Mouse (Mus musculus) frontal cortex, postnatal 10 days (tissue): ENCODE measurements around the gene Rflnb.

Source experiments
- DNase-seq, 2 experiments: peaks; one replicate each; pipeline ENCODE4 v3.0.0; 2022; ENCODE audit warnings: low spot score in 2 of 2, mixed read lengths in 1 of 2

Rflnb gene

GRCm38 (mm10) chr11:75990965-75991835, 36.4 kb downstream of the Rflnb start:
- no peak for DNase-seq

DNA sequence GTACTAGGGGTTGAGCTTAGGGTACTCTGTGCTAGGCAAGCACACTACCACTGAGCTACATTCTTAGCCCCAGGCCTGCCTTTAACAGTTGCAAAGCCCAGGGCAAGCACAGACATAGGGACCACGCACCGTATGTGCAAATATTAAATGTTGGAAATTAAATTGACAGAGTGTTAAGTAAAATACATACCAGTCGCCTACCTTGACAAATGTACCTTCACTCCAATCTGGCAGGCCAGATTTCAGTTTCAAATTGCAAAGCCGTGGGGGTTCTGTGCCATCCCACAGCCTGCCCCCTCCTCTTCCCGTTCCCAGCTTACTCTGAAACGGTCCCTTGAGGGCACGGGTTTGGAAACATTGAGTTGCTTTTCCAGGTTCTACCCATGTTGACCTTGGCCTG, 41.6 kb downstream of the Rflnb start:
- DNase-seq = no peak

- DNase-seq = no peak
Observed at GRCm38 (mm10) chr11:75984581-75984980, 43.0 kb downstream of the Rflnb start.

- DNase-seq = no peak
Observed at GRCm38 (mm10) chr11:75983194-75983593, 44.4 kb downstream of the Rflnb start.

DNA sequence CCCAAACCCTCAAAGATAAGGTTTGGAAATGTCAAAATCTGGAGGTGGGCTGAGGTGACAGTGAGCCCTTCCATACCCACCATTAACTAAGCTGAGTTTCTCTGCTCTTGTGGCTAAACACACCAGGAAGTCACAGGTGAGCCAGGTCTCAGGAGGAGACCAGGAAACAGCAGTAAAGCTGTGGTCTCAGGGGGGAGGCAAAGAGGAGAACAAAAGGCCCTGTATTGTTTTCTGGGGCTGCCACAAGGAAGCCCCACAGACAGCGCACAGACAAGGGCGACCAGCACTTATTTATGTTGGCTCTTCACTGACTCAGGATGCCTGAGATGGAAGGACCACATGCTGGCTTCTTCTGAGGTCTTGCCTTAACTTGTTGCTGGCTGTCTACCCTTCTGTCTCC, 47.2 kb downstream of the Rflnb start:
- no peak for DNase-seq

- DNase-seq = no peak
Observed at GRCm38 (mm10) chr11:75978051-75978450, 49.5 kb downstream of the Rflnb start.

GRCm38 (mm10) chr11:75976748-75977147, 50.8 kb downstream of the Rflnb start:
- no peak for DNase-seq

DNA sequence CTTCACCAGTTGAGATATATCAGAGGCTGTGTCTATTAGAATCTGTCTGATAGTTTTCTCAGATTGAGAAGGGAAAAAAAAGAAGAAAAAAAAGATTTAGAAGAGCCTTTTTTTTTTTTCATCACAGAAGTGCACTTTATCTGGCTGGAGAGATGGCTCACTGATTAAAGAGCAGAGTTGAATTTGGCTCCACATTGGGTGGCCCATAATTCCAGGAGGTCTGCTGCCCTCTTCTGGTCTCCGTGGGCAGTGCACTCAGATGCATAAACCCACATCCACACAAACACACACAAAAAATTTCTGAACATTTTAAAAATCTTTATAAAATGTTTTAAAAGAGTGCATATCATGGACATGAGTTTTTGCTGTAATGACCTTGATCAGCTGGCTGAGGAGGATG, 53.6 kb downstream of the Rflnb start:
- no peak for DNase-seq

- no peak for DNase-seq
Observed at GRCm38 (mm10) chr11:75972916-75973567, 54.5 kb downstream of the Rflnb start.

DNA sequence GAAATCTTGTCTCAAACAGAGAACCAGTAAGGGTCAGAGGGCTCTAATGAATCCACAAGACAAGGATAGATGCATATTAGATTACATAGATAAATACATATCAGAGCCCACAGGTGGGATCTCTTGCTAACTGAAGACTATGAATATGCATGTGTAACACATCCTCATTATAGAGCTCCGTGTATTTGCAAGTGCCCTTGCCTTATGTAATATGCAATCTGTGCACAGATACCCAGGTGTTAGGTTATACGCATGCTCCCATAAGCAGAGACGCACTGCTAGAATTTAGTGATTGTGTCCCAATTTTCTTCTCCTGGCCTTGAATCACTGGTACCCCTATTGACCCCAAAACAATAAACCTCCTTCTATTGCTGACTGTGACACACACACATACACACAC, 55.4 kb downstream of the Rflnb start:
- DNase-seq = no peak

DNA sequence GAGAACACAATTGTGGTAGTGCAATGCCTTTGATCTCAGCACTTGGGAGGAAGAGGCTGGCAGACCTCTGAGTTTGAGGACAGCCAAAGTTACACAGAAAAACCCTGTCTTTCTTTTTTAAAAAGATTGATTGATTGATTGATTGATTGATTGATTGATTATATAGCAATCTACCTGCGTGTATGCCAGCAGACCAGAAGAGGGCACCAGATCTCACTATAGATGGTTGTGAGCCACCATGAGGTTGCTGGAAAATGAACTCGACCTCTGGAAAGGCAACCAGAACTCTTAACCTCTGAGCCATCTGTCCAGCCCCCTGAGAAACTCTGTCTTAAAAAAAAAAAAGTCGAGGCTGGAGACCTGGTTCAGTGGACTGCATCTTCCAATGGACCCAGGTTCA, 57.0 kb downstream of the Rflnb start:
- DNase-seq = no peak
